Mouse (Mus musculus) embryonic facial prominence, embryonic 11.5 days (tissue): ENCODE measurements at regions not wholly inside any gene's neighbourhood (a gene's known extent, or its start where the extent isn't known, plus 50 kb on each side); places are given as distances from the start of the nearest gene placed in this dataset.
A peak's percentile ranks its signal among the peaks of the same experiment; 100 is the strongest.

Experiments used
- ATAC-seq: fragments of 200-750 bp; cut with Nextera tagmentation; replicated peaks from 2 replicates; pipeline ENCODE4 v1.8.0; 2017; ENCODE audit warnings: low read depth; ENCODE audit not compliant: insufficient number of reproducible peaks, low FRiP score, low TSS enrichment
- DNase-seq: peaks from one replicate; pipeline ENCODE4 v3.0.0-alpha.2; 2015; ENCODE audit warnings: low spot score
- H3K27ac ChIP-seq: fragments of 300-500 bp; sonication (generic); replicated peaks from 2 replicates; pipeline ENCODE4 v1.5.1; 2014; ENCODE audit warnings: mild to moderate bottlenecking, low read depth, low read length, control low read depth
- H3K27me3 ChIP-seq: fragments of 300-500 bp; sonication (generic); 2 replicates; pipeline ENCODE4 v1.6.1; 2014; ENCODE audit warnings: mild to moderate bottlenecking, low read length, moderate library complexity, mixed read lengths; ENCODE audit not compliant: control insufficient read depth, insufficient read depth
- H3K36me3 ChIP-seq: fragments of 300-500 bp; sonication (generic); replicated peaks from 2 replicates; pipeline ENCODE4 v1.6.1; 2014; ENCODE audit warnings: low read depth, mild to moderate bottlenecking, low read length, moderate library complexity, mixed read lengths; ENCODE audit not compliant: control insufficient read depth, insufficient read depth
- H3K4me1 ChIP-seq: fragments of 300-500 bp; sonication (generic); 2 replicates; pipeline ENCODE4 v1.6.1; 2014; ENCODE audit warnings: low read length, mixed read lengths; ENCODE audit not compliant: control insufficient read depth, insufficient read depth
- H3K4me2 ChIP-seq: fragments of 300-500 bp; sonication (generic); 2 replicates; pipeline ENCODE4 v1.6.1; 2014; ENCODE audit warnings: low read depth, mild to moderate bottlenecking, control low read depth, low read length, moderate library complexity
- H3K4me3 ChIP-seq: fragments of 300-500 bp; sonication (generic); 2 replicates; pipeline ENCODE4 v1.5.1; 2014; ENCODE audit warnings: low read depth, low read length, control low read depth
- H3K9ac ChIP-seq: fragments of 300-500 bp; sonication (generic); replicated peaks from 2 replicates; pipeline ENCODE4 v1.6.1; 2014; ENCODE audit warnings: mild to moderate bottlenecking, control low read depth, low read length
- H3K9me3 ChIP-seq: fragments of 300-500 bp; sonication (generic); replicated peaks from 2 replicates; pipeline ENCODE4 v1.6.1; 2016; ENCODE audit warnings: mild to moderate bottlenecking, low read length, inconsistent platforms, mixed read lengths; ENCODE audit not compliant: control insufficient read depth
- WGBS: fragments of 180-500 bp; shearing (Covaris S2); extraction: QIAGEN DNeasy Blood & Tissue Kit; methylation state at CpG from one replicate; pipeline ENCODE4 v1.1.7; 2014; 5-methylcytosine and 5-hydroxymethylcytosine counted together

DNA sequence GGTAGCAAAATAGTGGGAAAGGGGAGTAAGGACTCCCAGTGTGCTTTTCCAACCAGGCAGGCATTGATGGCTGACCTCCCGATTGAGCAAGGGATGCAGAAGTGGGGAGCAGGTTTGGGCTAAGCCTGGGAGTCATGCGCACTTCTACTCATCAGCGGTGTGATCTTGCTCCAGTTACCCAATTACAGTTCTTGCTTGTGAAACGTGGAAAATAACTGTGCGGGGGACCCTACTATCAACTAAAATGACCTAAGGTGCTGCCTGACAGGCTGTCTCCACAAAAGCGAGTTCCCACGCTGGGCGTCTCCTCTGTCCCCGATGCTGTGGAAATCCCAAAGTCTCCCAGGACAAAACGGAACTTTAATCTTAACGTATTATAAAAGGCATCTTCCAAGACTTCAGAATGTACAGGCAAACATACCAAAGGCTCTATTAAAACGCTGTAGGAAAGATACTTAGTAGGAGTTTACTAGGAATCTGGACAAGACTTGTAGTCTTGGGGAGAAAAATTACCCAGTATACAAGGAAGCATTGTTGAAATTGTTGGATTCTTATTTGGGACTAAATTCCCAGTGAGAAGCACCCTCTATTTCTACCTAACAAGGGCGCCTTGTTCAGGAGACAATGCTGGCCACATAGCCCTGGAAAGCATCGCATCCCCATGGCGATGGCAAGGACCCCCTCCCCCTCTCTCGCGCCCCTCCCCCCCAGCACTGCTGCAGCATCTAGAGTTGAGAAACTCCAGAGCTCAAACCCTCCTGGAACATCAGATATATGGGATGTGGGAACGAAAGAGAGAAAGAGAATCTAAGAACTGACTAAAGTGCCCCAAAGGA is 65.6 kb upstream of the Cep78 start:
- no peaks in the 10 kb centered on the region for H3K36me3 ChIP-seq
- 9% methylated on average over 18 of the region's 18 CpGs for WGBS
- ATAC-seq (peak; percentile 70), DNase-seq (peak; percentile 46)
- peak overlapping the region; percentile 49 for H3K4me2 ChIP-seq
- H3K4me3 ChIP-seq = peak overlapping the region; percentile 20
- H3K9ac ChIP-seq = no peak overlapping the region
- no peak overlapping the region for H3K27ac ChIP-seq
- H3K27me3 ChIP-seq = no peaks in the 10 kb centered on the region
- no peaks in the 10 kb centered on the region for H3K9me3 ChIP-seq
- no peaks in the 10 kb centered on the region for H3K4me1 ChIP-seq

DNA sequence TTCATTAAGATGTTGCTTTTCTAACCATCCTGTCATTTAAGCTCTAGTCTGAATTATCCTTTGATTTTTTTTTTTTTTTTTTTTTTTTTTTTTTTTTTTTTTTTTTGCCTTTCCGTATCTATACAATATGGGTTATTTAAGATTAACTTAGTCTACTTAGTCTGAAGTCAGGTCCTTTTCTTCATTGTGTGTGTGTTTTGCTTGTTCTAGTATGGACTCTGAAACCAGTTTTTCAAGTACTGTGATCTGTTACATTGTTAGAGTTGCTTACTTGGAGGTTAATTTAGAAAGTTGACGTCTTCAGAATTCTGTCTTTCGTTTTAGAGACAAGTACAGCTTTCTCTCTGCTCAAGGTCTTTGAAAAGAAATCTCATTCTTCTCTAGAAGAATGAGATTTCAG is 64.9 kb upstream of the Cep78 start:
- Histone ChIP-seq H3K27ac (no peak overlapping the region), H3K9ac (no peak overlapping the region), H3K36me3 (no peaks in the 10 kb centered on the region), H3K4me1 (no peaks in the 10 kb centered on the region), H3K4me2 (no peak overlapping the region), H3K9me3 (no peaks in the 10 kb centered on the region), H3K4me3 (no peak overlapping the region), H3K27me3 (no peaks in the 10 kb centered on the region)
- 23% methylated on average over 3 of the region's 3 CpGs for WGBS
- DNase-seq = peak; percentile 25
- ATAC-seq = no peak

DNA sequence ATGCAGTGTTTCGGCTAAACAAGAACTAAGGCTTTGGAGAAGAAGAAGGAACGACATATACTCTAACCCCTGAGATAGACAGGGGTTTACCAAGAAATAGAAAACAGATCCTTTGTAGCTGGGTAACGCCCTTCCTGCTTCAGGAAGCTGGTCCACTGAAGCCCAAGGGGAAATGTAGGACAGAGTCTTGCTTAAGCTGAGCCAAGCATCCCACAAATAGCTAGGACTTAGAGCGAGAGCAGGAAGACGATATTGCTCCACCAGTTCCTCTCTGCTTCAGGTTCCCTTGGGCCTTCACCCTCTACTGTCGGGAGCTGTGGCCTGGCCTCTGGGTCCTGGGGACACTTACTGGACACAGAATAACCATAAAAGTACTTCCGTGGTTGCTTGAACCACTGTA is 62.2 kb upstream of the Cep78 start:
- H3K4me2 ChIP-seq = no peak overlapping the region
- no peak overlapping the region for H3K9ac ChIP-seq
- WGBS = 64% methylated on average over 7 of the region's 7 CpGs
- DNase-seq (no peak), ATAC-seq (no peak)
- no peak overlapping the region for H3K4me3 ChIP-seq
- H3K9me3 ChIP-seq = no peaks in the 10 kb centered on the region
- no peaks in the 10 kb centered on the region for H3K36me3 ChIP-seq
- H3K27me3 ChIP-seq = no peaks in the 10 kb centered on the region
- no peak overlapping the region for H3K27ac ChIP-seq
- H3K4me1 ChIP-seq = no peaks in the 10 kb centered on the region

DNA sequence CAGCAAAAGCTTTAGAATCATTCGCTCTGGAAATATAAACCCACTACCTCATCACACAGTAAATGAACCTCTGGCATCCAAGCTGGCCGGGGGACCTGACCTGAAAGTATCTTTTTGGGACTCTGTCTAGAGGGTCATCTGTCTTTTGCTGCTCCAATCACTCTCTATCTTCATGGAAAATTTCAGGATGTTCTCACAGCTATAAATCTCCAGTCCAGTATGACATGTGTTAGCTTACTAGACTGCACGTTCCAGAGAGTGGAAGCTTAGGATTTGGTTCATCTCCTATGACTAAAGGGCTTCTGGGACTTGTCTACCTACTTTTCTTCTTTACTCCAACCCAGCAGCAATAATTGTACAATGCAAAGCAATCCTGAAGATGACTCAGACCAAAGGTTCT is 60.5 kb upstream of the Cep78 start:
- ATAC-seq = no peak
- H3K27ac ChIP-seq = no peak overlapping the region
- no peaks in the 10 kb centered on the region for H3K4me1 ChIP-seq
- H3K9ac ChIP-seq = no peak overlapping the region
- no peaks in the 10 kb centered on the region for H3K9me3 ChIP-seq
- no peaks in the 10 kb centered on the region for H3K36me3 ChIP-seq
- H3K4me2 ChIP-seq = no peak overlapping the region
- 74% methylated on average over 3 of the region's 3 CpGs for WGBS
- no peak for DNase-seq
- no peaks in the 10 kb centered on the region for H3K27me3 ChIP-seq
- no peak overlapping the region for H3K4me3 ChIP-seq

DNA sequence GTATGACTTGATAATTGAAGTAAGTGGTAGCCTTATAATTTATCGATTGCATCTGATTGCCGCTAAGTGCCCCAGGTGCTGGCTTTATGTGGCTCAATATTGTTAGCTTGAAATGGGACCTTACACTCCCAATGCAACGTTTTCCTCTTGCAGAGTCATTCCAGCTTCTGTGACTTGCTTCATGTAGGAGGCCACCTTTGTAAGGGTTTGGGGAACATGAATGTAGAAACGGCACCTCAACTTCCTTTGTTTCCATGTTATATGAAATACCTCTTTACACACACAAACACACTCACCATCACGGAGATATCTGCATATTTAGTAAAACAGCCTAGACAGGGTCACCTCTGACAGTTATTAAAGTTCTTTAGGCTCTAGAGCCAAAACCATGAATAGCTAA is 59.4 kb upstream of the Cep78 start:
- no peak for ATAC-seq

DNA sequence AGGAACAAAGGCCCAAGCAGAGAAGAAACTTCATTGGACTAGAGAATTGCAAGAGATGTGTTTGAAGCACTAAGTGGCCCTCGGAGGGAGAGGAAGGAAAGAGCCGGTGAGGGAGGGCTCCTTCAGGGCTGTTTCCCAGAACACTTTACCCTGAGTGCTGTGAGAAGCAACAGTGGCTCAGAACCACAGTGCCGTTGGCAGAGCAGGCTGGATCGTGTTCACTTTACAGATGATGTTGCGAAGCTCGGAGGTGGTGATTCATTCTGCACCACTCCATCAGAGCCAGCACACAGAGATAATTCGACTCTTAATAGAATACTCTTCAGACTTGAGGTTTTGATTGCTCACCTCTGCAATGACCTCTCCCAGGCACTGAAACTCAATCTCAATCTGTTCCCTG is 58.2 kb upstream of the Cep78 start:
- H3K4me1 ChIP-seq = no peaks in the 10 kb centered on the region
- H3K4me3 ChIP-seq = no peak overlapping the region
- H3K27me3 ChIP-seq = no peaks in the 10 kb centered on the region
- no peak overlapping the region for H3K4me2 ChIP-seq
- H3K27ac ChIP-seq = no peak overlapping the region
- H3K9ac ChIP-seq = no peak overlapping the region
- ATAC-seq (no peak), DNase-seq (no peak)
- no peaks in the 10 kb centered on the region for H3K36me3 ChIP-seq
- no peaks in the 10 kb centered on the region for H3K9me3 ChIP-seq
- 83% methylated on average over 7 of the region's 7 CpGs for WGBS

More for the DNA sequence above, 59.4 kb upstream of the Cep78 start:
- no peaks in the 10 kb centered on the region for H3K27me3 ChIP-seq
- no peaks in the 10 kb centered on the region for H3K36me3 ChIP-seq
- no peak overlapping the region for H3K9ac ChIP-seq
- no peak overlapping the region for H3K27ac ChIP-seq
- no peak for DNase-seq
- H3K4me2 ChIP-seq = no peak overlapping the region
- WGBS = 83% methylated on average over 5 of the region's 5 CpGs
- H3K9me3 ChIP-seq = no peaks in the 10 kb centered on the region
- no peaks in the 10 kb centered on the region for H3K4me1 ChIP-seq
- H3K4me3 ChIP-seq = no peak overlapping the region

DNA sequence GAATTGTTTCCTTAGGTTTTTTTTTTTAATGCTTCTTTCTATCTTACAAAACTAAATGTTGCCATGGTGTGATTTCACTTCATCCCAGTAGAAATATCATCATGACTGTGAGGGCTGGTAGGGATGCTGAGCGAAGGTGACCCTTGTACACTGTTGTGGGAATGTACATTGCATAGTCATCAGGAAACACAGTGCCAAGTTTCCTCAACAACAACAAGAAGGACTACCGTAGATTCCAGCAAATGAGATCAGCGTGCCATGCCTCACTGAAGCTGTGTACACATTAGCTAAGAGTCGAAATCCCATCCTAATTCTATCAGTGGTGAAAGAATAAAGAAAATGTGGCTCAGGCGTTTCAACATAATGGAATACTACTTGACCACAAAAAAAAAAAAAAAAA is 57.1 kb upstream of the Cep78 start:
- DNase-seq = no peak

DNA sequence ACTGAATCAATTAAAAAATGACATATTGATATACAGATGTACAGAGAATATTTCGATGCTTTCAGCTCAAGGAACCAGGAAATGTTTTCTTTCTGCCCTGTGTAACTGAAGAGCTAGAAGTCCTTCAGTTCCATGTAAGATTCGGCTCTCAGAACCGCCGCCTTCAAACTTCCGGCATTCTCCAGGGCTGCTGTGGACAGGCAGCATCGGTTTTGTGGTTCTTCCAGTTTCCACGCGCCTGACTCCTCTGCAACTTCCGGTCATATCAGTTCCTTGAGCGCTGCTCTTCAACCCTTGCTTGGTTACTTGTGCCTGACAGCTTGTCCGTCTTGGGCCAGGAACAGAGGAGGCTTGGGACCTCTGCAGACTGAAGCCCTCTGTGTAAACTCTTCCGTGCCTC is 53.0 kb upstream of the Cep78 start:
- H3K36me3 ChIP-seq = no peaks in the 10 kb centered on the region
- no peak overlapping the region for H3K4me2 ChIP-seq
- no peak for ATAC-seq
- no peaks in the 10 kb centered on the region for H3K9me3 ChIP-seq
- no peak overlapping the region for H3K27ac ChIP-seq
- DNase-seq = no peak
- H3K9ac ChIP-seq = no peak overlapping the region
- H3K27me3 ChIP-seq = no peaks in the 10 kb centered on the region
- H3K4me3 ChIP-seq = no peak overlapping the region
- H3K4me1 ChIP-seq = no peaks in the 10 kb centered on the region
- 82% methylated on average over 12 of the region's 12 CpGs for WGBS

More for the DNA sequence above, 57.1 kb upstream of the Cep78 start:
- Histone ChIP-seq H3K4me3 (no peak overlapping the region), H3K36me3 (no peaks in the 10 kb centered on the region), H3K9ac (no peak overlapping the region), H3K27ac (no peak overlapping the region), H3K27me3 (no peaks in the 10 kb centered on the region), H3K9me3 (no peaks in the 10 kb centered on the region), H3K4me1 (no peaks in the 10 kb centered on the region), H3K4me2 (no peak overlapping the region)
- ATAC-seq = no peak
- 85% methylated on average over 5 of the region's 5 CpGs for WGBS
